Mouse (Mus musculus): ENCODE data around the gene Camk1g.

Gene Camk1g

DNA sequence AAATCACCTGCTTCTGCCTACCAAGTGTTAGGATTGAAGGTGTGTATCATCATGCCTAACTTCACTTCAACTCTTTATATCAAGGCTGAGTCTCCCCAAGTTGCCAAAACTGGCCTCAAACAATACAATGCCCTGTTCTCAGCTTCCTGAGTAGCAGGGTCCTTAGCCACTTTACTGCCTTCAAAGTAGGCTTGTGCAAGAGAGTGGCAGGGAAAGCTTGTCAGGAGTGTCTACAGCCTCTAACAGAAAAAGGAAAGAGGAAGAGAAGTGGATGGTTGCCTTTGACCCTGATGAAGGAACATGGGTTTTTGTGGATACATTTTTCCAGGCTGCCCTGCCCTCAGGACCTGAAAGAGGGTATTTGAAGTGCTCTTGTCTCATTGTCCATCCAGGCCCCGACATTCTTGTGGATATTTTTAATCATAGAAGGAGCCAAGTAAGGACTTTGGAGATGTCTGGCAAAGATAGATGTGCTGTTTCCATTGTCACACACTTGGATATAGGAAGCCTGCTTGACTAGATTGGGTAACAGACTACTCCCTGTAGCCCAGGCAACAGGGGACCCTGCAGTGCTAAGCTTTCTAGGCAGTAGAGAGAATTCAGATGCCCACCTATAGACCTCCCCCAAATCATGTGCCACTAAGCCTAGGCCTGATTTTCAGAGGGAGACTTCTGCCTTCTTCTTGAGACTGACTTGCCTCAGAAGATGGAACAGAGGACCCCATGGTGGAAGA is 60.1 kb downstream of the Camk1g start:
- TF ChIP-seq GATA4 (IDR thresholded peaks at IDR 0.05; ENCODE audit: insufficient replicate concordance, low read length), result no peak

DNA sequence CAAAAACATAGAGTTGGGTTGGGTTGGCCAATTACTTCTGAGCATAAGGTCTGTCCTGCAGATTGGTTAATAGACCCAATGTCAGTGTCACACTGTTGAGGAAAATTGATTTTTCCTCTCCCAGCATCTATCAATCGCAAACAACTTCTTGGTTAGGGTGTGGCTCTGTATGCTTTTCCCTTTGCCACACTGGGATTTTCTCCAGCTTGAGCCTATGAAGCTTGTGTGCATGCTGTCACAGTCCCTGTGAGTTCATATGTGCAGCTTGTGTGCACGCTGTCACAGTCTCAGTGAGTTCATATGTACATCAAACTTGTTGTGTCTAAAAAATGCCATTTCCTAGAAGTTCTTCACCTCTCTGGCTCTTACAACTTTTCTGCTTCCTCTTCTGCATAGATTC is 63.3 kb downstream of the Camk1g start:
- no peak for TF ChIP-seq GATA4 (IDR thresholded peaks at IDR 0.05; ENCODE audit: insufficient replicate concordance, low read length)

DNA sequence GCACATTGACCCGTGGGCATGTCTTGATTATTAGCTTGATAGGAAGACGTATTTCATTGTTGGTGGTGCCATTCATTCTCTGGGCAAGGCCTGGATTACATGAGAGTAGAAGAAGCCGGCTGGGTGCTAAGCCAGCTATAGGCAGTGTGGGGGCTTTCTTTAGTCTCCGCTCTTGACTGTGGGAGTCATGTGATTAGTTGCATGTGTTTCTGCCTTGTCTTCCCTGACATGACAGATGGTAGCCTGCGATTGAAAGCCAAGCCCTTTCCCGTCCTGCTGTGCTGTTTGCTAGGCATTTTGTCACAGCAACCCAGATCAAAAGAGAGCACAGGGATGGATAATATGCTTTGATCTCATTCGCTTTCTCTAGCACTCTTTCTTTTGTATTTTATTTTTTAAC is 64.7 kb downstream of the Camk1g start:
- TF ChIP-seq GATA4 (IDR thresholded peaks at IDR 0.05; ENCODE audit: insufficient replicate concordance, low read length), result no peak

DNA sequence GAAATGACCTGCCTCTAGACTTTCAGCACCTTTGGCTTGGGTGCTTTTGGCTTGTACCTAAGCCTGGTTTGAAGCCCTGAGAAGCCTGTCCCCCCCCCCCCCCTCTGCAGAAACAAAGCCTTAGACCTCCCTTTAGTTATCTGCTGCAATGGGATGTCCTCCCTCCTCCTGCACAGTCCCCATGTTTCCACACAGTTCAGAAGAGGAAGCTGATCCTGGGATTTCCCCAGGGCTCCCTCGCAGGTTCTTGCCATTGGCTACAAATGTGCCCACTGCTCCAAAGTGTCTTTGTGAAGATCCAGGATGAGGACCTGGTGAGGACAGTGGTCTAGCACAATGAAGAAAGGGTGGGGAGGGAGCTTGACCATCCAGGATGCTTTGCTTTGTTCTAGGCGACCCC is 67.0 kb downstream of the Camk1g start:
- no peak for TF ChIP-seq GATA4 (IDR thresholded peaks at IDR 0.05; ENCODE audit: insufficient replicate concordance, low read length)

DNA sequence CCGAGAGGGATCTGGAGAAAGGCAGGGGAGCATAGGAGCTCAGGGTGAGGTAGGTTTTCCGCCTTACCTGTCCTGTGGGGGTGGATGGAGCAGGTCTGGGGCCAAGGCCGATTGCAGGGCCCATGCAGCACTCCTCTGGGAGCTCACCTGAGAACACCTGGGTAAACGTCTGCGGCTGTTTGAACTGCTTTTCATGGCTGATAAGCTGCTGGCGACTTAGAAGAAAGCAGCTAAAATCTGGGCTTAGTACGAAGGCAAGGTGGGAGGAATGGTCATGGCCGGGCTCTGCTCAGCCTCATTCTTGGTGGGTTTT is 68.0 kb downstream of the Camk1g start:
- TF ChIP-seq GATA4 (IDR thresholded peaks at IDR 0.05; ENCODE audit: insufficient replicate concordance, low read length), result no peak

DNA sequence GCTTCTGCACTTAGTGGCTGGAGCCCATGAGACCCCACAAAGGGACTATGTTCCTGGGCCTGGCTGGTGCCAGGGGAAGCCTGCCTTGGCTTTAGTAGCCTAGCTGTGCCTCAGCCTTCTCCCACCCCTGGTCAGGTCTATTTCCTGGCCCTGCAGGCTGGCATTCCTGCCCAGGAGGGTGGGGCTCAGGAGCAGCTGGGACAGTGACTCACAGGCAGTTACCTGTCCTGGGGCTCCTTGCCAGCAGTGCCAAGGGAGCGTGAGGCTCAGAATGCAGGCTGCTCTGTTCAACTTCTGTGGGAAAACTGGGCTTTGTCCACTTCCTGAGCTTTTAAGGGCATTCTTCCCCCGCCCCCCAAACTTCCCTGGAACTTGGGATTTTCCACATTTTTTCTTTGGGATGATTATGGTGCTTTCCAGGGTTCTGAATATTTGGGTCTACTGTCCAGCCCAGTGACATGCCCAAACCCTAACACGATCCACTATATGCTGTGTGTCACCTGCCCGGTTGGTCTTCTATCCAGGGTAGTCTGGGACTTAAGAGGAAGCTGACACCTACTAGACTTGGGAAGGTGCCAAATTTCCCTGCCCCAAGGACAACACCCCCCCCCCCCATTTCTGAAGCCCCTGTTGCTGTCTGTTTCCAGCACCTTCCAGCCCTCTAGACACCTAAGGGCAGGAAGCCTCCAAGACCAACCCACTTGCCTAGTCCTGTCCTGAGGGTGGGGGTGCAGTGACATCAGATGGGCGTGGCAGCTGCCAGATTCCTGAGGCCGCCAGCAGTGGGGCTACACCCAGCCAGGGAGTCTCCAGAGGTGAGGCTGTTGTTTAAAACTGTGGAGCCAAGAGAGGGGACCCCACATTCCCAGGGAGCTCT is 68.6 kb downstream of the Camk1g start:
- TF ChIP-seq GATA4 (IDR thresholded peaks at IDR 0.05; ENCODE audit: insufficient replicate concordance, low read length), result no peak

DNA sequence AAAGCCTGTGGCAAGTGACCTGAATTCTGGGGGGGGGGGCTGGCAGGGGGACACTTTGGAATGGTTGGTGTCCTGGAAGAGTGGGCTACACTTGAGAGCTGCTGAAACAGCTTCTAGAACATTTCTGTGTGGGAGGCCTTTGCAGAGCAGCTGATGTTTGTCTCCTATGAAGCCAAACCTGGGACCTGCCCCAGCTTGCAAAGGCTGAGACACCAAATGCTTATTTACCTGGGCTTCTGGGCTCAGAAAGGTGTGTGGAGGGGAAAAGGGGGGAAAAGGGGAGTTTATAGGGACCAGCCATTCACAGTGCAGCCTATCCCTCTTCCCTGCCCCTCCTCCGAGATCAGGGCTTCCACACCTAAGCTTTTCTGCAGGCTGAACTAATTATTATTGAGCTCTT is 70.1 kb downstream of the Camk1g start:
- no peak for TF ChIP-seq GATA4 (IDR thresholded peaks at IDR 0.05; ENCODE audit: insufficient replicate concordance, low read length)

DNA sequence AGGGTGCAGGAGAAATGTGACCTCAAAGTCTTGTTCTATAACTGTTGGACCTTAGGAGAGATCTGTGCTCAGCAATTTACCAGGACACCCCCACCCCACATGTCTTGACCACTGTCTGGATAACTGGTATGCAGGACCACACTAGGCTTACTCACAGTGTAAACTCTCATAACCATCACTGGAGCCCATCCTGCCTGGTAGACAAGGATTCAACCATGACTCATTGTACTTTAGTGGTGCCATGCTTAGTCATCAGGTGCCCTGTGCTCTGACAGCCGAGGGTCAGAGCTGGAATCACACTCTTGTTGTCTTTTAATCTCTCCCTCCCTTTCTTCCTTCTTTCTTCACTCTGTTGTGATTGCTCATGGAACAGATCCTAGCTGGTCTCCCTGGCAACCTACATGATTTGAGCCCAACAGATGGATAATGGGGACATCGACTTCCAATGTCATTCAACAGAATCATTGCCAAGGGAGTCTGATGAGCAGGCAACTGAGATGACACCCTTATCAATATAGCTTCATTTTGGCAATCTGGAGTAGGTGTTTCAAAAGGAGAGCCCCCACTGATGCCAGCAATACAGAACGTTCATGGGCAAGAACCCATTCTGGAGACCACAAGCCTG is 71.8 kb downstream of the Camk1g start:
- TF ChIP-seq GATA4 (IDR thresholded peaks at IDR 0.05; ENCODE audit: insufficient replicate concordance, low read length), result no peak

All from liver, adult (tissue).